Mouse (Mus musculus): ENCODE data around the gene Wdr72.

GRCm38 (mm10) chr9:74160361-74160933 is 50.3 kb downstream of the Wdr72 start:
- TF ChIP-seq CTCF (IDR thresholded peaks at IDR 0.05; ENCODE audit: low read depth, low read length) (no peak), EP300 (IDR thresholded peaks at IDR 0.05; ENCODE audit: insufficient read depth, low read depth, low read length) (no peak), POLR2A (IDR thresholded peaks at IDR 0.05; ENCODE audit: insufficient read depth, low read length) (no peak)

Data from ES-Bruce4 (cell line).